Mouse (Mus musculus) bone marrow, adult 2 months (tissue): ENCODE measurements around the gene Lmo7.

Experiments used
- CTCF ChIP-seq: fragments of 200-500 bp; IDR thresholded peaks from 2 replicates; pipeline ENCODE4 v1.5.1; 2011; ENCODE audit warnings: low read length, control low read depth; ENCODE audit not compliant: control insufficient read depth, insufficient read depth
- POLR2A ChIP-seq: fragments of 200-500 bp; IDR thresholded peaks from 2 replicates; pipeline ENCODE4 v1.6.1; 2011; ENCODE audit warnings: low read depth, mild to moderate bottlenecking, control low read depth, low read length, borderline replicate concordance; ENCODE audit not compliant: control insufficient read depth

GRCm38 (mm10) chr14:101949114-101949513 lies 219.4 kb downstream of the Lmo7 start:
- TF ChIP-seq CTCF (no peak), POLR2A (no peak)
